Mouse (Mus musculus) erythroblast, embryonic 14.5 days (primary cell): ENCODE results near the gene Dll1.

Experiments used
- GATA1 ChIP-seq: IDR thresholded peaks from 2 replicates; pipeline ENCODE4 v1.6.1; 2012; ENCODE audit warnings: low read length, inconsistent platforms, mixed read lengths
- TAL1 ChIP-seq: IDR thresholded peaks from 3 replicates; pipeline ENCODE4 v1.6.1; 2012; ENCODE audit warnings: low read length, inconsistent platforms, mixed read lengths

DNA sequence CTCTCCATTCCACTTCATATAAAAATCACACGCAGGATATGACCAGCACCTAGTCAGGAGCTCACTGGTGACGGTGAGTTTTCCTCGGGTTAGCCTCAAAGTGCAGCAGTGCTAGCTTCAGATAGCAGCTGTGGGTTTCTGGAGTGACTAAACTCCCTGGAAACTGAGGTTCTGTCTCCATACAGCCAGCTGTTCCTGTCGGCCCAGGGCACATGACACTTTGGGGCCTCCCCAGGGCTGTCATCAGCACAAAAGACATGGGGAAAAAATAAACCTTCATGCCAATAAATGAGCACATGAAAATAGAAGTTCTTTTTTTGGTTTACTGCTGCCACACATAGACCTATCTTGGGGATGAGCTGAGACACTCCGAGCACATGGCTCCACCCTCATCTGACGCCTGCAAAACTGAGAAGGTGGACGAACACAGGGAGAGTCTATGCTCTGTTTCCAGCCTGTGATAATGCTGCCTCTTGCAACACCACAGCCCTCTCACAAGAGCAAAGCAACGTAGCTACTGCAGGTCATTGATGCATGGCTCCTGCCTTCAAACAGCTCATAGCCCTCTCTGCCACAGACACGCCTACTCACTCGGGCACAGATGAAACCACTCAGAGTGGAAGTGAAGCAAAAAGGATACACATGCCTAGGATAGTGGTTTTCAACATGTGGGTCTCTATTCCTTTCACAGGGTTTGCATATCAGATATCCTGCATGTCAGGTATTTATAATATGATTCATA is 23.6 kb downstream of the Dll1 start:
- TF ChIP-seq GATA1, result no peak
- no peak for TF ChIP-seq TAL1
